Mouse (Mus musculus) CH12.LX (cell line): ENCODE results near the gene Slc36a3.

Experiments used
- CTCF ChIP-seq, 2 experiments: IDR thresholded peaks in 1 of 2; conservative IDR thresholded peaks in 1 of 2; 2 replicates each; pipeline ENCODE4 v1.5.1; 2011 to 2012; ENCODE audit warnings: low read depth in 2 of 2, low read length in 2 of 2, improper control_type of control experiment in 1 of 2, inconsistent platforms in 1 of 2, mild to moderate bottlenecking in 1 of 2, moderate library complexity in 1 of 2
- EP300 ChIP-seq: IDR thresholded peaks from 2 replicates; pipeline ENCODE4 v1.6.1; 2011; ENCODE audit warnings: low read length, improper control_type of control experiment
- POLR2A ChIP-seq: IDR thresholded peaks from 2 replicates; pipeline ENCODE4 v1.6.1; 2011; ENCODE audit warnings: low read depth, mild to moderate bottlenecking, improper control_type of control experiment, low read length
- POLR2AphosphoS2 ChIP-seq: IDR thresholded peaks from 2 replicates; pipeline ENCODE4 v1.6.1; 2011; ENCODE audit warnings: low read depth, low read length, improper control_type of control experiment

GRCm38 (mm10) chr11:55190216-55190615 lies 38.7 kb upstream of the Slc36a3 start:
- TF ChIP-seq POLR2AphosphoS2: no peak
- TF ChIP-seq POLR2A: no peak
- no peak for TF ChIP-seq EP300
- TF ChIP-seq CTCF (conservative IDR thresholded peaks at IDR 0.05 in 1 of 2, IDR thresholded peaks at IDR 0.05 in 1 of 2; ENCODE audit: low read depth in 2 of 2, low read length in 2 of 2): no peak
